Mouse (Mus musculus) megakaryocyte, embryonic 14.5 days (primary cell): Measurements from ENCODE around the gene R3hdm4.

ENCODE experiments used
- FLI1 ChIP-seq: IDR thresholded peaks from 2 replicates; pipeline ENCODE4 v1.6.1; 2012; ENCODE audit warnings: low read length, inconsistent platforms, mixed read lengths
- GATA1 ChIP-seq: IDR thresholded peaks from 3 replicates; pipeline ENCODE4 v1.6.1; 2012; ENCODE audit warnings: mixed read lengths, low read length, inconsistent platforms, borderline replicate concordance

GRCm38 (mm10) chr10:79960671-79961294 lies 39.8 kb upstream of the R3hdm4 start:
- TF ChIP-seq GATA1 (no peak), FLI1 (no peak)
